Mouse (Mus musculus): ENCODE data around the gene Tns1.

DNA sequence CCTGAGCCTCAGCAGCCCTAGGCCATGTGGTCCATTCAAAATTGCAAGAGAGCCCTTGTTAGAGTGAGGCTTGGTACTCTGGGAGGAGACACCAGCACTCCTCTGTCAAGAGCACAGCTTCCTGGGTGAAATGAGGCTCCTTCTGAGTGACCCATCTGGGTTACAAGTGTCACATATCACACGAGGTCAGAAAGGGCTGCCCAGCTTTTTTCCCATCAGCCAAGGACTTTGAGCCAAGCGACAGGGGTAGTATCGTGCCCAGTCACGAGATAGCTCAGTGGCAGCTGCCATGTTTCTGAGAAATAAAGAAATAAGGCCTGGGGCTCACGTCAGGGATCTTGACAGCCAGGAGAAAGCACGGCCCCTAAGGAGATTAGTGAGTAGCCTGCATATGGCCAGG, 186.4 kb downstream of the Tns1 start:
- TF ChIP-seq GATA1 (IDR thresholded peaks at IDR 0.05; ENCODE audit: borderline replicate concordance, low read length) (no peak), FLI1 (IDR thresholded peaks at IDR 0.05; ENCODE audit: low read length) (no peak)

Data from megakaryocyte, embryonic 14.5 days (primary cell).